Mouse (Mus musculus) limb, embryonic 11.5 days (tissue): Measurements from ENCODE around the gene Gm3072. TPM values are rescaled to one million over a fixed set of nuclear protein-coding genes. Genes with fewer than 3 reads are reported as not detected.

Experiments used
- polyA plus RNA-seq: library from polyadenylated mRNA; unstranded; fragments of >200 nt; fragmentation: Nextera tagmentation; extraction: Ambion mirVana; gene quantifications from 2 replicates; pipeline ENCODE4 v1.2.1, GENCODE M21; 2014

Gm3072 gene
- polyA plus RNA-seq, 1 experiment from 2014 or later: not detected

Other genes starting within 250 kb of the Gm3072 start
- not detected in 2 replicates for gene Gm7945, start 238.2 kb downstream of the Gm3072 start, polyA plus RNA-seq
- not detected in 2 replicates for gene Gm6482, start 216.3 kb downstream of the Gm3072 start, polyA plus RNA-seq
- gene Gm7954, start 171.1 kb downstream of the Gm3072 start, polyA plus RNA-seq: not detected in 2 replicates
- gene Gm3486, start 135.1 kb downstream of the Gm3072 start, polyA plus RNA-seq: not detected in 2 replicates
- not detected in 2 replicates for gene Gm7970, start 69.0 kb downstream of the Gm3072 start, polyA plus RNA-seq
- gene 1700049E17Rik2, start 51.4 kb downstream of the Gm3072 start, polyA plus RNA-seq: not detected in 2 replicates
- not detected in 2 replicates for gene Gm3676, start 21.9 kb upstream of the Gm3072 start, polyA plus RNA-seq
- not detected in 2 replicates for gene Gm8068, start 77.3 kb upstream of the Gm3072 start, polyA plus RNA-seq
- gene Gm7929, start 126.0 kb upstream of the Gm3072 start, polyA plus RNA-seq: not detected in 2 replicates
- not detected in 2 replicates for gene Gm47189, start 147.8 kb upstream of the Gm3072 start, polyA plus RNA-seq